Mouse (Mus musculus): ENCODE measurements around the gene Slc2a5.

GRCm38 (mm10) chr4:150137368-150138083 lies 18.4 kb downstream of the Slc2a5 start:
- no peak for TF ChIP-seq CTCF (IDR thresholded peaks at IDR 0.05; ENCODE audit: low read depth, low read length)
- TF ChIP-seq EP300 (IDR thresholded peaks at IDR 0.05; ENCODE audit: insufficient read depth, low read depth, low read length), result no peak
- no peak for TF ChIP-seq POLR2A (IDR thresholded peaks at IDR 0.05; ENCODE audit: insufficient read depth, low read length)

Data from ES-Bruce4 (cell line).